Mouse (Mus musculus) cerebellum, adult 2 months (tissue): Measurements from ENCODE around the gene Man2a1.

ENCODE experiments used
- CTCF ChIP-seq: fragments of 200-500 bp; IDR thresholded peaks from 2 replicates; pipeline ENCODE4 v1.5.1; 2011; ENCODE audit warnings: low read depth, mild to moderate bottlenecking, control low read depth, low read length, moderate library complexity, borderline replicate concordance; ENCODE audit not compliant: insufficient read depth
- POLR2A ChIP-seq: fragments of 200-500 bp; IDR thresholded peaks from 2 replicates; pipeline ENCODE4 v1.6.1; 2011; ENCODE audit warnings: low read length, control low read depth, borderline replicate concordance; ENCODE audit not compliant: insufficient read depth

DNA sequence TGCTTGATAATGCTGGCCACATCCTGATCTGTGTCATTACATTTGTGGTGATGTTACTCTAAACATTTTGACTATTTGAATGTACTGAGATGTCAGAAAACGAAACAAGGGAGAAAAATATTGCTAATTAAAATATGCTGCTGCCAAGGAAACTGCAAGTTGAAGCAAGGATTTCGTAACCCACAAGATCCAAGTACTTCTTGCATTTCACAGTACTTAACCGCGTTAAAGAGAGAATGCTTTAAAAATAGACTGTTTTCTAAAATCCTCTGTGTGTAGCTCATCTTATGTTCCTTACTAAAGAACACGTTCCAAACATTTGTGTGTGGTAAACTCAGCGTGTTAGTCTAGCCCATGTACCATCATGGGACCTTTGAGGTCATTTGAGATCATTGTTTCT is 153.0 kb downstream of the Man2a1 start:
- TF ChIP-seq CTCF: no peak
- no peak for TF ChIP-seq POLR2A
